ENCODE assay signal across 9 mouse cellular contexts in genomic region chr11:6417490-6417889, GRCm38 (mm10). TPM values are rescaled to one million over a fixed set of nuclear protein-coding genes. Genes with fewer than 3 reads are reported as not detected.
DNase-seq lines count a peak whose midpoint lies in the region; ATAC-seq lines count a peak whose summit lies in the region.
"Had no signal": no experiment of that assay in that cellular context is flagged by ENCODE, and none has a peak within 500 bp of the region (broad histone marks: within the 10 kb centered on the region; RNA-seq: fewer than 3 reads in every experiment).

No protein-coding gene starts in this region.

- H3K36me3 ChIP-seq in neural tube, embryonic 11.5 days (ENCODE audit: control insufficient read depth, insufficient read depth, low read length) = peaks cover 11% of the 10 kb centered on the region
- peaks cover 34% of the 10 kb centered on the region for H3K36me3 ChIP-seq in forebrain, embryonic 15.5 days
- H3K36me3 ChIP-seq in liver, embryonic 12.5 days = peaks cover 64% of the 10 kb centered on the region

- H3K27me3 ChIP-seq in neural tube, embryonic 11.5 days (ENCODE audit: control insufficient read depth, insufficient read depth, low read length) = no peaks in the 10 kb centered on the region
- H3K27me3 ChIP-seq in forebrain, embryonic 15.5 days = no peaks in the 10 kb centered on the region
- no peaks in the 10 kb centered on the region for H3K27me3 ChIP-seq in liver, embryonic 12.5 days (replicated peaks)

- ATAC-seq in neural tube, embryonic 11.5 days (ENCODE audit: insufficient read depth, low FRiP score, low TSS enrichment) = no peak
- ATAC-seq in forebrain, embryonic 15.5 days (replicated peaks) = no peak
- ATAC-seq in liver, embryonic 12.5 days = no peak
- no peak for ATAC-seq in cerebellum, adult (ENCODE audit: insufficient number of reproducible peaks, low FRiP score, low TSS enrichment)

- no peak for DNase-seq in neural tube, embryonic 11.5 days (ENCODE audit: low spot score)
- DNase-seq in neural tube, embryonic 10.5 days (ENCODE audit: extremely low spot score, low spot score) = no peak
- no peak for DNase-seq in adrenal gland, postnatal 25 days
- no peak for DNase-seq in adrenal gland, adult 2 months
- DNase-seq: gastrocnemius, postnatal 36 days; thymus, postnatal 14 days had no signal

- no peaks in the 10 kb centered on the region for H3K9me3 ChIP-seq in neural tube, embryonic 11.5 days (ENCODE audit: control insufficient read depth, low read length)
- no peaks in the 10 kb centered on the region for H3K9me3 ChIP-seq in forebrain, embryonic 15.5 days
- H3K9me3 ChIP-seq in liver, embryonic 12.5 days (replicated peaks) = peaks cover 18% of the 10 kb centered on the region

- H3K4me3 ChIP-seq in neural tube, embryonic 11.5 days (ENCODE audit: low read depth, low read length) = peak overlapping the region; percentile 81
- peak overlapping the region; percentile 79 for H3K4me3 ChIP-seq in forebrain, embryonic 15.5 days
- H3K4me3 ChIP-seq in liver, embryonic 12.5 days = peak overlapping the region; percentile 87

- H3K9ac ChIP-seq in neural tube, embryonic 11.5 days (ENCODE audit: low read length) = peak overlapping the region; percentile 97
- peak overlapping the region; percentile 87 for H3K9ac ChIP-seq in forebrain, embryonic 15.5 days (replicated peaks)
- H3K9ac ChIP-seq in liver, embryonic 12.5 days = peak overlapping the region; percentile 87

- H3K27ac ChIP-seq in neural tube, embryonic 11.5 days (ENCODE audit: low read depth, low read length) = peak overlapping the region; percentile 49; the same call in 1 of the 2 replicates
- H3K27ac ChIP-seq in forebrain, embryonic 15.5 days (replicated peaks) = no peak overlapping the region
- H3K27ac ChIP-seq in liver, embryonic 12.5 days = peak overlapping the region; percentile 97; the same call in 1 of the 2 replicates

- H3K4me1 ChIP-seq in neural tube, embryonic 11.5 days (ENCODE audit: control insufficient read depth, insufficient read depth, low read length) = peaks cover 17% of the 10 kb centered on the region
- H3K4me1 ChIP-seq in forebrain, embryonic 15.5 days = peaks cover 29% of the 10 kb centered on the region
- H3K4me1 ChIP-seq in liver, embryonic 12.5 days = peaks cover 44% of the 10 kb centered on the region

- H3K4me2 ChIP-seq in neural tube, embryonic 11.5 days (ENCODE audit: low read depth) = peak overlapping the region; percentile 95
- peak overlapping the region; percentile 66 for H3K4me2 ChIP-seq in forebrain, embryonic 15.5 days (replicated peaks)
- H3K4me2 ChIP-seq in liver, embryonic 12.5 days = peak overlapping the region; percentile 86

RNA-seq across cellular contexts. Expression of gene Ppia, which starts 2.2 kb away (rescaled TPM):
- 4,780 and 5,005 TPM in 2 replicates for polyA plus RNA-seq in neural tube, embryonic 11.5 days (2014; fragmentation: Nextera tagmentation; extraction: Ambion mirVana)
- polyA plus RNA-seq in forebrain, embryonic 15.5 days (2015; fragmentation: Nextera tagmentation; extraction: Ambion mirVana) = 3,682 and 3,685 TPM in 2 replicates
- polyA plus RNA-seq in liver, embryonic 12.5 days (2016; fragmentation: Nextera tagmentation; extraction: Ambion mirVana) = 3,798 and 3,900 TPM in 2 replicates
- total RNA-seq in adrenal gland, postnatal 25 days (2021) = 1,910 and 1,993 TPM in 2 replicates
- 1,000 to 10,000 TPM; 1,264 to 1,797 TPM for total RNA-seq in adrenal gland, adult 2 months (2021)
- polyA plus RNA-seq in adrenal gland, adult 2 months (2012; rRNA removed) = 237 and 265 TPM in 2 replicates

RNA-seq across cellular contexts. Expression of gene H2afv, which starts 26.8 kb away (rescaled TPM):
- 762 and 797 TPM in 2 replicates for polyA plus RNA-seq in neural tube, embryonic 11.5 days (2014; fragmentation: Nextera tagmentation; extraction: Ambion mirVana)
- polyA plus RNA-seq in forebrain, embryonic 15.5 days (2015; fragmentation: Nextera tagmentation; extraction: Ambion mirVana) = 576 and 626 TPM in 2 replicates
- polyA plus RNA-seq in liver, embryonic 12.5 days (2016; fragmentation: Nextera tagmentation; extraction: Ambion mirVana) = 121 and 125 TPM in 2 replicates
- 75.0 and 84.5 TPM in 2 replicates for total RNA-seq in adrenal gland, postnatal 25 days (2021)
- 10 to 100 TPM; 39.2 to 86.1 TPM for total RNA-seq in adrenal gland, adult 2 months (2021)
- 15.0 and 17.4 TPM in 2 replicates for polyA plus RNA-seq in adrenal gland, adult 2 months (2012; rRNA removed)

RNA-seq across cellular contexts. Expression of gene Zmiz2, which starts 28.6 kb away (rescaled TPM):
- 23.4 and 25.4 TPM in 2 replicates for polyA plus RNA-seq in neural tube, embryonic 11.5 days (2014; fragmentation: Nextera tagmentation; extraction: Ambion mirVana)
- polyA plus RNA-seq in forebrain, embryonic 15.5 days (2015; fragmentation: Nextera tagmentation; extraction: Ambion mirVana) = 38.7 and 38.8 TPM in 2 replicates
- polyA plus RNA-seq in liver, embryonic 12.5 days (2016; fragmentation: Nextera tagmentation; extraction: Ambion mirVana) = 5.6 and 6.7 TPM in 2 replicates
- 61.5 and 63.4 TPM in 2 replicates for total RNA-seq in adrenal gland, postnatal 25 days (2021)
- total RNA-seq in adrenal gland, adult 2 months (2021) = 10 to 100 TPM; 50.5 to 52.8 TPM
- polyA plus RNA-seq in adrenal gland, adult 2 months (2012; rRNA removed) = 71.1 and 85.0 TPM in 2 replicates

RNA-seq across cellular contexts. Expression of gene Purb, which starts 58.2 kb away (rescaled TPM):
- 12.9 and 13.9 TPM in 2 replicates for polyA plus RNA-seq in neural tube, embryonic 11.5 days (2014; fragmentation: Nextera tagmentation; extraction: Ambion mirVana)
- polyA plus RNA-seq in forebrain, embryonic 15.5 days (2015; fragmentation: Nextera tagmentation; extraction: Ambion mirVana) = 13.5 and 14.8 TPM in 2 replicates
- 11.2 and 11.6 TPM in 2 replicates for polyA plus RNA-seq in liver, embryonic 12.5 days (2016; fragmentation: Nextera tagmentation; extraction: Ambion mirVana)
- total RNA-seq in adrenal gland, postnatal 25 days (2021) = 72.5 and 73.5 TPM in 2 replicates
- 10 to 100 TPM; 48.9 to 58.7 TPM for total RNA-seq in adrenal gland, adult 2 months (2021)
- polyA plus RNA-seq in adrenal gland, adult 2 months (2012; rRNA removed) = 10.1 and 11.0 TPM in 2 replicates

Comparison
In these comparisons a context has a peak if more than half of its experiments do, and no peak if none do; other contexts are left out.
1. RNA of gene Ppia, which starts 2.2 kb away (polyA plus RNA-seq): 4,780 to 5,005 TPM in neural tube, embryonic 11.5 days, 3,798 to 3,900 TPM in liver, embryonic 12.5 days and 3,682 to 3,685 TPM in forebrain, embryonic 15.5 days; 237 to 265 TPM in adrenal gland, adult 2 months; every median in the first group is over 10 times any median in the second.
2. Peak in every context shown above with its lines, with median percentiles within 50 percentile points of each other: H3K4me2 ChIP-seq, H3K4me3 ChIP-seq and H3K9ac ChIP-seq.